Mouse (Mus musculus) neural tube, postnatal 0 days (tissue): Measurements from ENCODE around the gene Srgap1. TPM values are rescaled to one million over a fixed set of nuclear protein-coding genes. Genes with fewer than 3 reads are reported as not detected.

Experiments used
- polyA plus RNA-seq: library from polyadenylated mRNA; unstranded; fragments of >200 nt; fragmentation: Nextera tagmentation; extraction: Ambion mirVana; gene quantifications from 2 replicates; pipeline ENCODE4 v1.2.1, GENCODE M21; 2015

Gene Srgap1
- 23.0 and 23.5 TPM in 2 replicates for polyA plus RNA-seq

GRCm38 (mm10) chr10:122046904-122047726, at the start of gene Srgap1:
Gene Srgap1, minus strand, starts transcription at chr10:122047315.

GRCm38 (mm10) chr10:121739548-121740505, 307.3 kb downstream of the Srgap1 start, which contains the start of gene BC048403:
Gene BC048403, plus strand, starts transcription at chr10:121739937.

Other genes starting within 250 kb of the Srgap1 start
- 56.1 and 56.7 TPM in 2 replicates for gene Rxylt1, start 50.1 kb upstream of the Srgap1 start, polyA plus RNA-seq